Mouse (Mus musculus) C2C12 (cell line): ENCODE measurements at regions not wholly inside any gene's neighbourhood (a gene's known extent, or its start where the extent isn't known, plus 50 kb on each side); places are given as distances from the start of the nearest gene placed in this dataset.

Experiments
- CTCF ChIP-seq: IDR thresholded peaks from one replicate; pipeline ENCODE4 v1.5.1; 2011; ENCODE audit not compliant: control insufficient read depth, insufficient read depth, insufficient read length
- USF1 ChIP-seq: IDR thresholded peaks from one replicate; pipeline ENCODE4 v1.6.1; 2011; ENCODE audit warnings: low read depth, mild to moderate bottlenecking, control low read depth, moderate library complexity

DNA sequence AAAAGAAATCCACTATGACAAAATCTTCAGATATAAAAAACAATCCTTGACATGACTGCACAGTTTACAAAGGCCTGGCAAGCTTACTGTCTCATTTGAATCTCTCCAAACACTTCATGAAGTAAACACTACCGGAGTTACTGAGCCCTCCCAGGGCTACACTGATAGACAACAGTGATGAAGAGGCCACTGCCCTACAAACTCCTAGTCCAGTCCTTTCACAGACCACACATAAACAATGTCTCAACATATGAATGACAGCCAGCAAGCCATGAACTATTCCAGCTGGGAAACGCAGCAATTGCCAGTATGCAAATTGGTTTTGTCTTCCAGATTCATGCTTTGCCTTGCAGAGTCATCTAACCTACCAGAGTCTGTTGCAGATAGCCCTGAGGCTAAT, 180.1 kb downstream of the Gsdmc2 start:
- TF ChIP-seq CTCF (no peak), USF1 (no peak)
